23 mouse cellular contexts compared by ENCODE assay signal in the genomic region with DNA sequence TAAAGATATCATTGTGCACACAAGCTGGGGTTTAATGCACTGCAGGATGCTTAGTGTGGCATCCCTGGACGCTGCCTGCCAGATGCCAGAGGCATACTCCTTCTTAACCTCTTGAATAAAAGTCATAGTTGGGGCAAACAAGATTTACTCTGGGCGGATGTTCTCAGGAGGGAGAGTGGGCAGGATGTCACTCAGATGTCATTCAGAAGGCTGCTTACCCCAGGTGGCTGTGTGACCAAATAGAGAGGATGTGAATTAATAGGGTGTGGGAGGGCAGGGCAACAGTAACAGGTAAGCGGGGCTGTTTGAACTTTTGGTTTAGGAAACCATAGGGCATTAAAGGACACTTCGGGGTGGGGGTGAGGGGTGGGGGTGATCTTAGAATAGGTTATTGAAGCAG.
"Had no signal": no experiment of that assay in that cellular context is flagged by ENCODE, and none has a peak within 500 bp of the region (broad histone marks: within the 10 kb centered on the region; RNA-seq: fewer than 3 reads in every experiment).

No protein-coding gene starts in this region.

- H3K27ac ChIP-seq: kidney, postnatal 0 days; layer of hippocampus, adult 2 months; limb, embryonic 10.5 days; limb, embryonic 13.5 days; liver, embryonic 12.5 days; liver, embryonic 15.5 days; lung, embryonic 15.5 days; midbrain, embryonic 10.5 days; midbrain, embryonic 13.5 days; stomach, postnatal 0 days had no signal

- H3K4me1 ChIP-seq: liver, embryonic 12.5 days had no signal

- H3K9ac ChIP-seq: limb, embryonic 13.5 days; liver, embryonic 12.5 days; liver, embryonic 15.5 days; lung, embryonic 15.5 days; midbrain, embryonic 13.5 days had no signal

- ATAC-seq: liver, embryonic 12.5 days; midbrain, embryonic 13.5 days had no signal

- H3K9me3 ChIP-seq: limb, embryonic 10.5 days; limb, embryonic 13.5 days; liver, embryonic 12.5 days; liver, embryonic 15.5 days; lung, embryonic 15.5 days; midbrain, embryonic 10.5 days; midbrain, embryonic 13.5 days had no signal

- H3K27me3 ChIP-seq: limb, embryonic 13.5 days; liver, embryonic 12.5 days; liver, embryonic 15.5 days; lung, embryonic 15.5 days; megakaryocyte, embryonic 14.5 days; midbrain, embryonic 13.5 days had no signal

- H3K4me2 ChIP-seq: limb, embryonic 13.5 days; liver, embryonic 12.5 days; liver, embryonic 15.5 days; lung, embryonic 15.5 days; midbrain, embryonic 13.5 days had no signal

- H3K4me3 ChIP-seq: layer of hippocampus, adult 2 months; limb, embryonic 10.5 days; limb, embryonic 13.5 days; liver, embryonic 12.5 days; liver, embryonic 15.5 days; lung, embryonic 15.5 days; megakaryocyte, embryonic 14.5 days; midbrain, embryonic 10.5 days; midbrain, embryonic 13.5 days; myocyte had no signal

- H3K36me3 ChIP-seq: limb, embryonic 10.5 days; limb, embryonic 13.5 days; liver, embryonic 12.5 days; liver, embryonic 15.5 days; lung, embryonic 15.5 days had no signal

- DNase-seq: kidney, postnatal 25 days; layer of hippocampus, adult 9-11 months; liver; lung, adult 18-20 months; lung, postnatal 10 days; lung, postnatal 36 days; right cerebral cortex, postnatal 14 days; right cerebral cortex, postnatal 4 days; thymus, adult 2 months; thymus, postnatal 14 days; thymus, postnatal 4 days had no signal
